Mouse (Mus musculus): ENCODE measurements around the gene Pcnx3. TPM values are rescaled to one million over a fixed set of nuclear protein-coding genes. Genes with fewer than 3 reads are reported as not detected.

The Pcnx3 gene
- total and polyA plus RNA-seq, 3 experiments = 7.1 to 34.5 (median 28.6) TPM

DNA sequence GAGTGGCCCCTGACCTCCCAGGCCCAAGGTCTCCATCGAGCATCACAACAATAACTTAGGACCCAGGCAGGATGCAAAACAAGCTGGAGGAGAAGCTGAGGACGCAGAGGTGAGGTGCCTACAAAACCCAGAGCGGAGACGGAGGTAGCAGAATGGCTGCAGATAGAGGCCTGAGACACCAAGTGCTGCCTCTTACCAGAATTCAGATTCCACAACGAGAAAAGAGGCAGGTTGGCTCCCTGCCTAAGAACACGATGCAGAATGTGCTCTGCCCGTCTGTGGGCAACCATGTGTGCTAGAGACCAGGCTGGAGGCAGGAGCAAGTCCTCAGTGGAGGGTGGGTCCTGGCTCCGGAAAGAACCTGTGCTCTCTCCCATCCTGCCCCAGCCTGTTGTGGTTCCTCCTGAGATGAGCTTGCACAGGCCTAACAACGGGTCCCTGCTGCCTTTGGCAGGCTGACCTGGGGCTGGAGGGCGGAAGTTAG lies 4.2 kb upstream of the Pcnx3 start:
- H3K27ac ChIP-seq (ENCODE audit: insufficient read depth, low read depth) = no peak overlapping the region
- H3K79me2 ChIP-seq (replicated peaks; ENCODE audit: control insufficient read depth, extremely low read depth, insufficient read depth, poor library complexity, severe bottlenecking) = peaks cover 24% of the 10 kb centered on the region
- H3K4me2 ChIP-seq (ENCODE audit: insufficient read depth, low read depth, poor library complexity, severe bottlenecking) = no peak overlapping the region
- H3K4me3 ChIP-seq (replicated peaks in 1 of 3; ENCODE audit: low read depth in 2 of 3, low read length in 2 of 3, poor library complexity in 1 of 3) = no peak overlapping the region
- TF ChIP-seq USF1 (IDR thresholded peaks at IDR 0.05; ENCODE audit: low read depth, low read length) (no peak), JUN (IDR thresholded peaks at IDR 0.05; ENCODE audit: insufficient read depth, low read depth, low read length) (no peak), MYC (IDR thresholded peaks at IDR 0.05; ENCODE audit: low read depth, low read length) (no peak), NRF1 (IDR thresholded peaks at IDR 0.05; ENCODE audit: low read depth, low read length) (no peak), SMC3 (IDR thresholded peaks at IDR 0.05; ENCODE audit: low read depth, low read length) (no peak), POLR2AphosphoS2 (IDR thresholded peaks at IDR 0.05; ENCODE audit: low read depth, low read length) (no peak), EP300 (IDR thresholded peaks at IDR 0.05; ENCODE audit: low read length) (no peak), USF2 (conservative IDR thresholded peaks at IDR 0.05; ENCODE audit: low read depth, low read length) (no peak), ETS1 (conservative IDR thresholded peaks at IDR 0.05; ENCODE audit: low read depth, low read length) (no peak), TBP (conservative IDR thresholded peaks at IDR 0.05; ENCODE audit: low read depth, low read length) (no peak), ELF1 (IDR thresholded peaks at IDR 0.05; ENCODE audit: low read depth, low read length) (no peak), E2F4 (IDR thresholded peaks at IDR 0.05; ENCODE audit: insufficient replicate concordance, low read depth, low read length) (no peak), MAFK (IDR thresholded peaks at IDR 0.05; ENCODE audit: insufficient replicate concordance, low read length) (no peak), RCOR1 (conservative IDR thresholded peaks at IDR 0.05; ENCODE audit: low read depth, low read length) (no peak), ZMIZ1 (IDR thresholded peaks at IDR 0.05; ENCODE audit: low read depth, low read length) (no peak)
- DNase-seq (ENCODE audit: extremely low read depth) = no peak
- H3K9me3 ChIP-seq (replicated peaks; ENCODE audit: low read length) = no peaks in the 10 kb centered on the region
- dilution Hi-C loops (cut with MboI; ENCODE audit: extremely low pct_ligation_motif_present, extremely low pct_unique_long_range_greater_than_20kb, low sequenced_read_pairs) = no loop called here
- no peak overlapping the region for H3K9ac ChIP-seq (ENCODE audit: insufficient read depth, low read depth)
- peaks cover 41 to 74% of the 10 kb centered on the region in 2 experiments for H3K36me3 ChIP-seq (replicated peaks in 1 of 2; ENCODE audit: control insufficient read depth in 1 of 2, insufficient read depth in 1 of 2, low read length in 1 of 2)
- H3K4me1 ChIP-seq (ENCODE audit: control insufficient read depth in 1 of 2, insufficient read depth in 2 of 2) = peaks cover 29 to 46% of the 10 kb centered on the region in 2 experiments
- in situ Hi-C loops (cut with MboI; ENCODE audit: low pct_ligation_motif_present, low pct_unique_long_range_greater_than_20kb, low sequenced_read_pairs) = no loop called here
- H3K27me3 ChIP-seq (replicated peaks) = no peaks in the 10 kb centered on the region

DNA sequence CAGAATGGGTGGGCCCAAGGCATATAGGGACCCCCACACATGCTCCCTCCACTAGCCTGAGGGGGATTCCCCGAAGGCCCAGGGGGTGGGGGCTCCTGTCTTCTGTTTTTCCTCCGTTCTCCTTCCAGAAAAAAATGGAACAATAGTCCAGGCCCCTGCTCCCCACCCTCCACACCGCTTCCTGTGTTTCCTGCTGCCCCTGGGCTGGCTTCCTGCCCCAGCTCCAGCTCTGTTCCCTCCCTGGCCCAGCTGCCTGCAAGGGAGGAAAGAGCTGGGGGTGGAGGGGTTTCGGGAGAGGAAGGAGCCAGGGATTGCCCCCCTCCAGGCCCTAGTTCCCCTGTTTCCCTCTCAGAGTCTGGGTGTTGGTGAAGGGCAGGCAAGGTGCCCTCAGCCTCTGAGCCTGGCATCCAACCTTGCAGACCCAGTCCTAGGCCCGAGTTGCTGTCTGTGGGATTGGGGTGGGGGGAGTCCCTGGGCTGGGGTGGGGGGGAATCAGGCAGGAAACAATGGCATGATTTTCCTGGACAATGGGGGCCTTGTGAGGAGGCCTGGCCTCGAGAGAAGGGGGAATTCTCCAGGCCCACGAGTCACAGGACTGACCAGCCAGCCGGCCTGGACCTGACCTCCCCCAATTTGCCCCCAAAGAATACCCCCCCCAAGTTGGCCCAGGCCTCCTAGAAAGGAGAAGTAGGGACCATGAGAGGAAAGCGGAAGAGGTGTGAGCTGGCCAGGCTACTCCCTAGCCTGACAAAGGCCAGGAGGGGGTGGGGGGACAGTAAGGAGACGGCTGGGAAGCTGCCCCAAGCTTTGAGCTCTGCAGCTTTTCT lies 3.6 kb upstream of the Pcnx3 start:
- Histone ChIP-seq H3K36me3 (replicated peaks in 1 of 2; ENCODE audit: control insufficient read depth in 1 of 2, insufficient read depth in 1 of 2, low read length in 1 of 2) (peaks cover 35 to 69% of the 10 kb centered on the region in 2 experiments), H3K9me3 (replicated peaks; ENCODE audit: low read length) (no peaks in the 10 kb centered on the region), H3K4me3 (replicated peaks in 1 of 3; ENCODE audit: low read depth in 2 of 3, low read length in 2 of 3, poor library complexity in 1 of 3) (no peak overlapping the region), H3K27me3 (replicated peaks) (no peaks in the 10 kb centered on the region), H3K4me2 (ENCODE audit: insufficient read depth, low read depth, poor library complexity, severe bottlenecking) (no peak overlapping the region), H3K4me1 (ENCODE audit: control insufficient read depth in 1 of 2, insufficient read depth in 2 of 2) (peaks cover 32 to 52% of the 10 kb centered on the region in 2 experiments), H3K9ac (ENCODE audit: insufficient read depth, low read depth) (no peak overlapping the region), H3K79me2 (replicated peaks; ENCODE audit: control insufficient read depth, extremely low read depth, insufficient read depth, poor library complexity, severe bottlenecking) (peaks cover 31% of the 10 kb centered on the region), H3K27ac (ENCODE audit: insufficient read depth, low read depth) (no peak overlapping the region)
- in situ Hi-C loops (cut with MboI; ENCODE audit: low pct_ligation_motif_present, low pct_unique_long_range_greater_than_20kb, low sequenced_read_pairs) (no loop called here), dilution Hi-C loops (cut with MboI; ENCODE audit: extremely low pct_ligation_motif_present, extremely low pct_unique_long_range_greater_than_20kb, low sequenced_read_pairs) (no loop called here)
- TF ChIP-seq MYC (IDR thresholded peaks at IDR 0.05; ENCODE audit: low read depth, low read length) (no peak), HCFC1 (IDR thresholded peaks at IDR 0.05; ENCODE audit: low read depth, low read length) (no peak), ZKSCAN1 (IDR thresholded peaks at IDR 0.05; ENCODE audit: borderline replicate concordance, low read depth, low read length) (no peak), IRF4 (IDR thresholded peaks at IDR 0.05; ENCODE audit: low read depth, low read length) (no peak)
- no peak for DNase-seq (ENCODE audit: extremely low read depth)
